Mouse (Mus musculus) intestine, embryonic 14.5 days (tissue): ENCODE data around the gene Klhl6. TPM values are rescaled to one million over a fixed set of nuclear protein-coding genes. Genes with fewer than 3 reads are reported as not detected.

Experiments used
- ATAC-seq: fragments of 200-750 bp; cut with Nextera tagmentation; replicated peaks from 2 replicates; pipeline ENCODE4 v1.8.0; 2017; ENCODE audit warnings: low read depth, moderate number of reproducible peaks, moderate TSS enrichment, moderate library complexity; ENCODE audit not compliant: low FRiP score, low TSS enrichment
- DNase-seq: peaks from one replicate; pipeline ENCODE4 v3.0.0-alpha.2; 2018; ENCODE audit warnings: low spot score
- H3K27ac ChIP-seq: fragments of 300-500 bp; sonication (generic); 2 replicates; pipeline ENCODE4 v1.5.1; 2014; ENCODE audit warnings: low read depth, mild to moderate bottlenecking, control low read depth
- H3K27me3 ChIP-seq: fragments of 300-500 bp; sonication (generic); replicated peaks from 2 replicates; pipeline ENCODE4 v1.6.1; 2014; ENCODE audit warnings: low read length, control low read depth; ENCODE audit not compliant: control insufficient read depth, insufficient read depth
- H3K36me3 ChIP-seq: fragments of 300-500 bp; sonication (generic); 2 replicates; pipeline ENCODE4 v1.6.1; 2014; ENCODE audit warnings: low read length, control low read depth; ENCODE audit not compliant: control insufficient read depth, insufficient read depth
- H3K4me1 ChIP-seq: fragments of 300-500 bp; sonication (generic); replicated peaks from 2 replicates; pipeline ENCODE4 v1.6.1; 2014; ENCODE audit warnings: low read length, control low read depth, mixed read lengths; ENCODE audit not compliant: control insufficient read depth, insufficient read depth
- H3K4me2 ChIP-seq: fragments of 300-500 bp; sonication (generic); 2 replicates; pipeline ENCODE4 v1.6.1; 2014; ENCODE audit warnings: low read length
- H3K4me3 ChIP-seq: fragments of 300-500 bp; sonication (generic); 2 replicates; pipeline ENCODE4 v1.5.1; 2014; ENCODE audit warnings: low read depth, low read length, control low read depth, mixed read lengths
- H3K9ac ChIP-seq: fragments of 300-500 bp; sonication (generic); 2 replicates; pipeline ENCODE4 v1.6.1; 2014; ENCODE audit warnings: mild to moderate bottlenecking, low read length
- H3K9me3 ChIP-seq: fragments of 300-500 bp; sonication (generic); 2 replicates; pipeline ENCODE4 v1.6.1; 2016; ENCODE audit warnings: low read length, control low read depth; ENCODE audit not compliant: control insufficient read depth
- WGBS: fragments of 180-500 bp; shearing (Covaris S2); extraction: QIAGEN DNeasy Blood & Tissue Kit; methylation state at CpG from one replicate; pipeline ENCODE4 v1.1.7; 2014; 5-methylcytosine and 5-hydroxymethylcytosine counted together
- polyA plus RNA-seq: library from polyadenylated mRNA; unstranded; fragments of >200 nt; fragmentation: Nextera tagmentation; extraction: Ambion mirVana; gene quantifications from 2 replicates; pipeline ENCODE4 v1.2.1, GENCODE M21; 2014

Gene Klhl6
- polyA plus RNA-seq, 1 experiment from 2014 or later = 8.3 TPM

DNA sequence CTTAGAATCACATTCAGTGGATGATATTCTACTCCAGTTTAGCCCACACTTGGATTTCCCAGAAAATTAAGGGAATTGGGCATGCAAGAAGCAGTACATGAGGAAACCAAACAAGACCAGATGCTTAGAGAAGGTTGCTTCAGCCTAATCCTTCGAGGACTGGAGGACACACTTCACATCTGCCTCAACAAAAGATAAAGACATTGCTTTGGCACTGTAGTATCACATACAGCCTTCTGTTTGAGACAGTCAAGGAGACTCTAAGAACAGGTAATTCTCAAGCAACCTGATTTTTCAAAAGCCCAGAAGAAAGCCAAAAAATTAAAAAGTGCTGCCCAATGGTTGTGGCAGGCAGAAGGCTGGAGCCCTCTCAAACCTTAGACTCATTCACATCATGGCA lies 16.4 kb downstream of the Klhl6 start:
- no peak overlapping the region for H3K9ac ChIP-seq
- H3K27ac ChIP-seq = no peak overlapping the region
- ATAC-seq (no peak), DNase-seq (no peak)
- no peak overlapping the region for H3K4me2 ChIP-seq
- H3K36me3 ChIP-seq = no peaks in the 10 kb centered on the region
- H3K27me3 ChIP-seq = no peaks in the 10 kb centered on the region
- H3K9me3 ChIP-seq = no peaks in the 10 kb centered on the region
- no peak overlapping the region for H3K4me3 ChIP-seq
- 64% methylated on average over 1 of the region's 1 CpGs for WGBS
- no peaks in the 10 kb centered on the region for H3K4me1 ChIP-seq

DNA sequence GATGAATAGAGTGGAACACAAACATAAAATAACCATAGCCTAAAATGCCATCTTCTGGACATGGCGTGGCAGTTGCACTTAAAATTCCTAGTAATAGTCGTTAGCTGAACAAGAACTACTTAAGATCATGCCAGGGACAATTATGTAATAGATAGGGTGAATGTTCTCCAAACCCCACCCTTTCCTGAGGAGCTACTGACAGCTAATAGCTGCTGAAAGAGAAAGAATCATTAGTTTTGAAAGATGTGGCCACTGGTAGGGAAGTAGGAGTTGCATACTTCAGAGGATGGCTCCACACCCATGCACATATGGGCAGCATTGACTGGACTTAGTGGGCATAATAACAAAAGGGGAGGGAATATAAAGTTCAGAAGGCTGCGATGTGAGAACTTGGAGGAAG lies 19.9 kb downstream of the Klhl6 start:
- Histone ChIP-seq H3K4me2 (no peak overlapping the region), H3K9ac (no peak overlapping the region), H3K27ac (no peak overlapping the region), H3K9me3 (no peaks in the 10 kb centered on the region), H3K4me3 (no peak overlapping the region), H3K36me3 (no peaks in the 10 kb centered on the region), H3K27me3 (no peaks in the 10 kb centered on the region), H3K4me1 (no peaks in the 10 kb centered on the region)
- WGBS = 83% methylated on average over 3 of the region's 3 CpGs
- ATAC-seq (no peak), DNase-seq (no peak)

DNA sequence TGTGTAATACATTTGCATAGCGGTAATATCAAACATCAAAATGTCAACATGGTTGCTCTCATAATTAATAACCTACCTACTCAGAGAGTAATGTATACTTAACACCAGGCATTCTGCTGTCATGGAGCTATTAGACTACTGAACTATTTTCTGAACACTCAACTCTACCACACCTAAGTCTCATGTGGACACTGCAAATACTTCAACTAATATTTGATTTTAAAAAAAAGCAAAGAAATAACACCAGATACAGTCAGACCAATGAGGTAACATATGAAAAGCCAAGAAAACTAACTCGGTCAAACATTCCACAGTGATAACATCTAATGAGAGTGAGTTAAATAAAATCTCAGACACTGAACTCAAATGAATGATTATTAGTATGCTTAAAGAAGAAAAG lies 21.8 kb downstream of the Klhl6 start:
- H3K27ac ChIP-seq = no peak overlapping the region
- ATAC-seq (no peak), DNase-seq (no peak)
- no peak overlapping the region for H3K4me2 ChIP-seq
- no peak overlapping the region for H3K9ac ChIP-seq
- 93% methylated on average over 2 of the region's 2 CpGs for WGBS
- no peak overlapping the region for H3K4me3 ChIP-seq
- no peaks in the 10 kb centered on the region for H3K27me3 ChIP-seq
- no peaks in the 10 kb centered on the region for H3K36me3 ChIP-seq
- H3K4me1 ChIP-seq = no peaks in the 10 kb centered on the region
- H3K9me3 ChIP-seq = no peaks in the 10 kb centered on the region

DNA sequence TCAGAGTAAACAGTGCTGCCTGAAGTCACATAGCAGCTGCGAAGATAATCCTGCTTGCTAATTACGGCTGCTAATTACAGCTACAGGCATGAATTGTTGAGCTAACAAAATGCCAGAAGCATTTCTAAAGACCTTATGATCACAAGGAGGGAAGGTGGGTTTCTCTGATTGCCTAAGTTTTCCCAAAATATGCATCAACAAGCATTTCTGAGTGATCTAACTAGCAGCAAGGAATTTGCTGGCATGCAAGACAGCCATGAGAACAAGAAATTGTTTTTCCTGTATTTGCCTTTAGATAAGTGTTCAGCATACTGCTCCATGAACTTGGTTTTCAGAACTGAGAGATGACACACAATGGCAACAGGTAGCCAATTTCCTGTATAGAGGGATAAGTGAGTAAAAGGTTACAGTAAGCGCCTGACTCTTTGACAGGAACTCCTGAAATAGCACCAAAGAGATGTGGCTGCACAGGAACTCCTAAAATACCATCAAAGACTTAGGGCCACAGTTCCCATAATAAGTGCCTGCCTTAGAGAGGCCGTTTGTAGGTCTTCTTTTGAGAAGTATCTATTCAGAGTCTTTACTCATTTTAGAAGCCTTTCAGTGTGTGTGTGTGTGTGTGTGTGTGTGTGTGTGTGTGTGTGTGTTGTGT lies 22.3 kb downstream of the Klhl6 start:
- Histone ChIP-seq H3K9ac (no peak overlapping the region), H3K36me3 (no peaks in the 10 kb centered on the region), H3K9me3 (no peaks in the 10 kb centered on the region), H3K4me3 (no peak overlapping the region), H3K27ac (no peak overlapping the region), H3K4me2 (no peak overlapping the region), H3K4me1 (no peaks in the 10 kb centered on the region), H3K27me3 (no peaks in the 10 kb centered on the region)
- WGBS = 75% methylated on average over 4 of the region's 4 CpGs
- no peak for ATAC-seq
- DNase-seq = no peak

DNA sequence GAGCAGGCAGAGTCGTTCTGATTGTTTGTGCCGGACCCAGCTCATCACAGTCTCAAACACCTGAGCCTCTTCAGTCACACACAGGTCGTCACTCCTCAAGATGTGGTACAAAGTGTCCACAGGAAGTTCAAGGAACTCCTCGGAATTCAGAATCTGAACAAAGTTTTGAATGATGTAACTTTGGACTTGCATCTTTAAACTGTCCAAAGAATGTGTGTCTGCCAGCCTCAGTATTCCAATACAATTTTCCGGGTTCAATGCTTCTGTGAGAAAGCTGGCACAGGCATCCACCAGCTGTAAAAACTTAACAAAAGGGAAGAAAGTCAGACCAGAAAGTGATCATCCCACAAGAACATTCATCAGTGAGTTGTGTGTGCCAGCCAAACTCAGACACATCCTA lies 25.8 kb downstream of the Klhl6 start:
- 83% methylated on average over 5 of the region's 5 CpGs for WGBS
- no peak overlapping the region for H3K4me3 ChIP-seq
- no peaks in the 10 kb centered on the region for H3K9me3 ChIP-seq
- H3K4me1 ChIP-seq = no peaks in the 10 kb centered on the region
- H3K9ac ChIP-seq = no peak overlapping the region
- H3K27ac ChIP-seq = no peak overlapping the region
- H3K36me3 ChIP-seq = no peaks in the 10 kb centered on the region
- H3K4me2 ChIP-seq = no peak overlapping the region
- no peaks in the 10 kb centered on the region for H3K27me3 ChIP-seq
- ATAC-seq (no peak), DNase-seq (no peak)

DNA sequence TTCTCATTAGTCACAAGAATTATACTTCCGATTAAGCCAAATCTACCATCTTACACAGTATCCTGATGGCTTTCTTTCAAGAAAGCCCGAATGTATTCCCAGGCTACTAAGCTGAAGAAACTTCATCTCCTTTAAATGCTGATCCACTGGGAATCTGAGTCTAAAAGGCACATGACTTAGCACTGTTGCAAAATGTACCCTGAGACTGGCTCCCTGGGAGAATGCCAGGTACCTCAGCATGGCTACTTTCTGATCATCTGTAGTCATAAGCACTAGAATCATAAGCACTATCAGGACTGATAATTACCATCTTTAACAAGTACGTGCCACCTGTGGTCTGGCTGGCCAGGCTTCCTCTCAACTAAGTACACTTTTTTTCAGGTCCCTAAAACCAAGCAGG lies 35.5 kb downstream of the Klhl6 start:
- H3K36me3 ChIP-seq = no peaks in the 10 kb centered on the region
- H3K27ac ChIP-seq = no peak overlapping the region
- H3K4me1 ChIP-seq = no peaks in the 10 kb centered on the region
- no peaks in the 10 kb centered on the region for H3K27me3 ChIP-seq
- no peaks in the 10 kb centered on the region for H3K9me3 ChIP-seq
- ATAC-seq (no peak), DNase-seq (no peak)
- WGBS = 91% methylated on average over 3 of the region's 3 CpGs
- no peak overlapping the region for H3K9ac ChIP-seq
- no peak overlapping the region for H3K4me3 ChIP-seq
- no peak overlapping the region for H3K4me2 ChIP-seq

DNA sequence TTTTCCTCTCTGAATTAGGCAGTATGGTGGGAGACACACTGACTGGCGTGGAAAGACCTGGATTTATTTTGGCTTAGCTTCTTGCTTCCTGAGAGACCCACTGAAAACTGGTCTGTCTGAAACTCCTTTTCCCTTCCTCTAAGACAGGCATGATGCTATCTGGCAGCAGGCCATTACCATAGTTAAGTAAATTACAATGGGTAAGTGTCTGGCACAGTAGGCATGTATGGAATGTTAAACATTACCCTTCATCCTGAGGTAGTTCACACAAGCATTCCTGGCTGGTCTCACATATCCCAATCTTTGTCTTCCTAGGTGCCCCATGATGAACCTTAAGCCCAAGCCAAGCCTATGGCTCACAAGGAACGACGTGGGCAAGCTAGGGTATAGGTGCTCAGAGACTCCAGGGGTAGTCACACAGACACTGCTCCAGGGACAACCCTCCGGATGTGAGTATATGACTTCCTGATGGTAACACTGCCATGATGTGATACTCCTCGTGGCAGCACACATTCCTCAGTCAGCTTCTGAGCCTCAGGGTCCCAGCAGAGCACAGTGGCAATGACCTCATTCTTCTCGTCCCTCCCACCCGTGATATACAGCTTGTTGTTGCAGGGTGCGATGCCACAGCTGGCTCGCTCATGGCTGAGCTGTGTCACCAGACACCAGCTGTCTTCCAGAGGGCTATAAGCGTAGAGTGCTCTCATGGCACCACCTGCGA lies 36.1 kb downstream of the Klhl6 start:
- ATAC-seq = no peak
- Histone ChIP-seq H3K9me3 (no peaks in the 10 kb centered on the region), H3K4me3 (no peak overlapping the region), H3K4me1 (no peaks in the 10 kb centered on the region), H3K27ac (no peak overlapping the region), H3K4me2 (no peak overlapping the region), H3K9ac (no peak overlapping the region), H3K36me3 (no peaks in the 10 kb centered on the region), H3K27me3 (no peaks in the 10 kb centered on the region)
- no peak for DNase-seq
- 61% methylated on average over 11 of the region's 11 CpGs for WGBS

DNA sequence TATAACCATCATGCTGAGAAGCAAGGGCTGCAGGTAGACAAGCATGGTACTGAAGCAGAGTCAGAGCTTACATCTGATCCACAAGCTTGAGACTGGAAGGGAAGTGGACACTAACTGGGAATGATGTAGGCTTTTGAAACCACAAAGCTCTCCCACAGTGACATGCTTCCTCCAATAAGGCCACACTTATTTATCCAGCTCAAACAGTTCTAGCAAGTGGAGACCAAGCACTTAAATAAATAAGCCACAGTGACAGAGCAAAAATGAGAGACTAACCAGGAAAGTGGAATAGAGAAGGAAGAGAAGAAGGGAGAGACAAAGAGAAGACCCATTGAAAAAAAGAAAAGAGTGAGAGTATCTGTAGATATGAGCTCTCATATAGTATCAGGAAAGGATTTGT lies 62.0 kb downstream of the Klhl6 start:
- no peak overlapping the region for H3K4me3 ChIP-seq
- no peak overlapping the region for H3K9ac ChIP-seq
- no peak for ATAC-seq
- H3K4me2 ChIP-seq = no peak overlapping the region
- H3K27me3 ChIP-seq = no peaks in the 10 kb centered on the region
- no peaks in the 10 kb centered on the region for H3K9me3 ChIP-seq
- DNase-seq = no peak
- H3K27ac ChIP-seq = no peak overlapping the region
- H3K4me1 ChIP-seq = no peaks in the 10 kb centered on the region
- H3K36me3 ChIP-seq = no peaks in the 10 kb centered on the region

DNA sequence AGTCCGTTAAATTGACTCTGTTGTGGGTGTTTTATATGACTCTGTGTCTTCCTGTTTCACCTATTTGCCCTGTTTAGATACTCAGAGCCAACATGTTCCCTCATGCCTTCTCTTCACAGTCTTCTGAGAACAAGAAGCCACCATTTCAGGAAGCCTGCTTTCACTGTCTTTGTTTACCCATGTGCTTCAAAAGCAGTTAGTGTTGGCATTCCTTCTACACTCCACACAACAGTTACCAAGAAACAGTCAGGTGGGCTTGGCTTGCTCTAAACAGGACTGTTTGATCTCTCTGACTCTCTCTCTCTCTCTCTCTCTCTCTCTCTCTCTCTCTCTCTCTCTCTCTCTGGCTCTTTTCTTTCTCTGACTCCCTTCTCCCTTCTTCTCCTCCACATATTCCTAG lies 64.6 kb downstream of the Klhl6 start:
- Histone ChIP-seq H3K9ac (no peak overlapping the region), H3K9me3 (no peaks in the 10 kb centered on the region), H3K36me3 (no peaks in the 10 kb centered on the region), H3K27ac (no peak overlapping the region), H3K27me3 (no peaks in the 10 kb centered on the region), H3K4me3 (no peak overlapping the region), H3K4me2 (no peak overlapping the region), H3K4me1 (no peaks in the 10 kb centered on the region)
- WGBS = 53% methylated on average over 1 of the region's 1 CpGs
- ATAC-seq (no peak), DNase-seq (no peak)
